Comparison of ENCODE assay signal across 8 mouse cellular contexts in the genomic region with DNA sequence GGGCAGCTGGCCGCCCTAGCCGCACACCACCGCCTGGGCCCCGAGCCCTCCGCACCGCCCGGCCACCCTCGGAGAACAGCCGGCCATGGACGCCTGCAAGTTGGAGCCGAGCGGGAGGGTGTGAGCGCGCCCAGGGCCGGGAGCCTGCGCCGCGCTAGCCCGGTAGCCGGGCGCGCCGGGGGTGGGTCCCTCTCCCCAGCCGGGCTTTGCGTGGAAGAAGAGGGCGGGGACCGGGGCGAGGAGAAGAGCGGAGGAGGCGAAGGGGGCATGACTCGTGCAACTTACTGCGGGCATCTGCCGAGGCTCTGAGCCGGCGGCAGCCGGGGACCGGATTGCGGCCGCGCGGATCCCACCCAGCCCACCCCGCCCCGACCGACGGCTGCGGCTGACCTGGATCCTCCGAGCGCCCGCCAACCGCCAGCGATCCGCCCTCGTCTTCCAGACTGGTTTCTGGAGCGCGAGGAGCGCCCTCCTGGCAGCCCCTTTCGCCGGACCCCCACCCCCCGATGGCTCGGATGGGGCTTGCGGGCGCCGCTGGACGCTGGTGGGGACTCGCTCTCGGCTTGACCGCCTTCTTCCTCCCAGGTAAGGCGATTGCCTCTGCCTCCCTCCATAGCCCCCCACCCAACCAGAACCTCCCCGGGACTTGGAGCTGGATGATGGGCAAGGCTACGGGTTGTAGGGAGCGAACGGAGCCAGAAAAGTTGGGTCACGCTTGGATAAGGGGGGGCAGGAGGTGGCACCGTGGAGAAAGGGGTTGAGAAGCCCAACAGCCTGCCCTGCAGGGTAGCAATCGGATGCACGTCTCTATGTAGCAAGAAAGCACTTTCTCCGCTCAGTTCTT. TPM values are rescaled to one million over a fixed set of nuclear protein-coding genes. Genes with fewer than 3 reads are reported as not detected.
DNase-seq lines count a peak whose midpoint lies in the region; ATAC-seq and TF ChIP-seq lines count a peak whose summit lies in the region.

No protein-coding gene starts in this region.

- H3K4me2 ChIP-seq in hindbrain, embryonic 12.5 days (replicated peaks): peak overlapping the region; percentile 80
- H3K4me2 ChIP-seq in liver, embryonic 15.5 days: peak overlapping the region; percentile 71

- no peaks in the 10 kb centered on the region for H3K9me3 ChIP-seq in hindbrain, embryonic 12.5 days (replicated peaks)
- H3K9me3 ChIP-seq in liver, embryonic 15.5 days (replicated peaks): no peaks in the 10 kb centered on the region

- H3K27me3 ChIP-seq in hindbrain, embryonic 12.5 days: no peaks in the 10 kb centered on the region; the same call in 1 of the 2 replicates
- peaks cover 60% of the 10 kb centered on the region for H3K27me3 ChIP-seq in liver, embryonic 15.5 days

- peak; percentile 59; the same call in 1 of the 2 replicates for ATAC-seq in hindbrain, embryonic 12.5 days (ENCODE audit: low FRiP score)
- ATAC-seq in liver, embryonic 15.5 days (ENCODE audit: insufficient read depth): peak; percentile 32

- peak overlapping the region; percentile 98 for H3K27ac ChIP-seq in hindbrain, embryonic 12.5 days
- H3K27ac ChIP-seq in liver, embryonic 15.5 days (replicated peaks): peak overlapping the region; percentile 73
- peak overlapping the region; percentile 78 for H3K27ac ChIP-seq in olfactory bulb, adult 2 months (ENCODE audit: insufficient read depth, low read depth, low read length)

- peak overlapping the region; percentile 99 for H3K9ac ChIP-seq in hindbrain, embryonic 12.5 days
- H3K9ac ChIP-seq in liver, embryonic 15.5 days: peak overlapping the region; percentile 60

- WGBS in hindbrain, embryonic 12.5 days: under 1% methylated on average over 69 of the region's 77 CpGs
- WGBS in liver, embryonic 15.5 days (ENCODE audit: insufficient replicate concordance): 1% methylated on average over 70 of the region's 77 CpGs
- under 1% methylated on average over 65 of the region's 77 CpGs for WGBS in olfactory bulb, adult 2 months

- peak; percentile 43 to 50 for DNase-seq in lung, adult 18-20 months
- no peak for DNase-seq in lung, postnatal 4 days
- DNase-seq in R1 (ENCODE audit: low read depth, low spot score): peak; percentile 40
- DNase-seq in embryo, embryonic 9.5 days (ENCODE audit: extremely low spot score): peak; percentile 61
- no peak for DNase-seq in frontal cortex, postnatal 25 days (ENCODE audit: low spot score in 2 of 2)

- no peak for TF ChIP-seq POLR2A in olfactory bulb, adult 2 months (IDR thresholded peaks at IDR 0.05; ENCODE audit: insufficient read depth, low read depth, low read length)

- H3K4me3 ChIP-seq in hindbrain, embryonic 12.5 days: peak overlapping the region; percentile 94
- peak overlapping the region; percentile 63 for H3K4me3 ChIP-seq in liver, embryonic 15.5 days (replicated peaks)
- peak overlapping the region; percentile 97 for H3K4me3 ChIP-seq in olfactory bulb, adult 2 months (ENCODE audit: insufficient read depth, low read depth, low read length)

- peaks cover 44% of the 10 kb centered on the region for H3K4me1 ChIP-seq in hindbrain, embryonic 12.5 days
- peaks cover 19% of the 10 kb centered on the region for H3K4me1 ChIP-seq in liver, embryonic 15.5 days (replicated peaks)
- peaks cover 31% of the 10 kb centered on the region for H3K4me1 ChIP-seq in olfactory bulb, adult 2 months (ENCODE audit: control insufficient read depth, insufficient read depth, low read length)

- TF ChIP-seq CTCF in olfactory bulb, adult 2 months (IDR thresholded peaks at IDR 0.05; ENCODE audit: insufficient read depth, low read depth, low read length): no peak

- no peaks in the 10 kb centered on the region for H3K36me3 ChIP-seq in hindbrain, embryonic 12.5 days
- no peaks in the 10 kb centered on the region for H3K36me3 ChIP-seq in liver, embryonic 15.5 days (replicated peaks)

RNA-seq across cellular contexts. Expression of gene Nectin1, which starts 0.6 kb away (rescaled TPM):
- 12.9 and 13.0 TPM in 2 replicates for polyA plus RNA-seq in hindbrain, embryonic 12.5 days (2016; fragmentation: Nextera tagmentation; extraction: Ambion mirVana)
- polyA plus RNA-seq in liver, embryonic 15.5 days (2015; fragmentation: Nextera tagmentation; extraction: Ambion mirVana): 1.6 and 1.8 TPM in 2 replicates
- polyA plus RNA-seq in olfactory bulb, adult 2 months (2012; ENCODE audit: insufficient read depth, insufficient read length, low replicate concordance, missing spikeins): not detected in 2 replicates

Comparison
In these comparisons a context has a peak if more than half of its experiments do, and no peak if none do; other contexts are left out.
1. DNase-seq: peak in lung, adult 18-20 months (2 of 2), R1 (single experiment) and embryo, embryonic 9.5 days (single experiment); none in lung, postnatal 4 days (0 of 2) and frontal cortex, postnatal 25 days (0 of 2).
2. Peak in every context shown above with its lines, with median percentiles within 50 percentile points of each other: H3K27ac ChIP-seq and H3K4me3 ChIP-seq.